Mouse (Mus musculus): Measurements from ENCODE around the gene Txndc11.
A peak's percentile ranks its signal among the peaks of the same experiment; 100 is the strongest.
"Not testable (repeated sequence)": the region's sequence is repeated elsewhere in the genome, so short reads cannot be mapped to it uniquely, and the experiment has no call there.

Txndc11 gene

DNA sequence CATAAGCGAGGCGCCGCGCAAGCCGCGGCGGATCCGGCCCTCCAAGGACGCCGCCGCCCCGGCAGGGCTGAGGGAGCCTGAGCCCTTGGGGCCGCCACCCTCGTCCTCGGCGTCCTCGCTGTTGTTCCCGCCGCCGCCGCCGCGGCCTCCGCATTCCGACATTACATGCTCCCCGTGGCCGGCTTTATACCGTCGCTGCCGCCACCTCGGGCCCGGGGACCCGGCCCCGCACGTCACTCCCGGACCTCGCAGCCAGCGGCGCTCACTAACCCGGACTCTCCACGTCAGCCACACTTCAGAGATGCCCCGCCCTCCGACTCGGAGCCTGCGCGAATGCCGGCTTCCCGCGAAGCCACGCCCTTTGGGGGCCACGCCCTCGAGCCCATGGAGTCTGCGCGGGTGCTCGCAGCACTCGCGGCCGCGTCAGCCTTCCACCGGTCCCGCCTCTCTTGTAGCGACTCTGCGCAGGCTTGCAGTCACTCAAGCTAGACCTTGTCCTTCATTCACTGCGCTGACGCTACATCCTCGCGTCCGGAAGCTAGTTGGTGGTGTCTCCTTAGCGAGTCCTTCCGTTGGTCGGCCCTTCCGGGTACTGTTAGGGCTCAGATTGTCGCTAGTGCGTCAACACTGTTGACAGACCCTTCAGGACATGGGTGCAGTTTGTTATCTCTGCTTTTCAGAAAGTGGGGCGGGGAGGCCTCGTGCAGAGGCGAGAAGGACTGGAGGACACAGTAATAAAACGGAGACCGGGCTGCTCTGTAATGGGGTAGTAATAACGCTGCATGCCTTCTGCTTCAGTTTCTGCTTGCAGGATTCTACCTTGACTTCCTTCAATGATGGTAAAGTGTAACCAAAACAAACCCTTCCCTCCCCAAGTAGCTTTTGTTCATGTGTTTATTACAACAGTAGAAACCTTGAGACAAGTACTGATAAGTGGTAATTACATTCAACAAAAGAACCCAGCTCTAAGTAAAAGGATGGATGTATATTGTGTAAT lies at the start of gene Txndc11:
Gene Txndc11 (minus strand): TSS at position 303 of the 997 bp plus-strand sequence.
- peak; percentile 100 for DNase-seq (ENCODE audit: extremely low read depth, insufficient read length, low spot score)

DNA sequence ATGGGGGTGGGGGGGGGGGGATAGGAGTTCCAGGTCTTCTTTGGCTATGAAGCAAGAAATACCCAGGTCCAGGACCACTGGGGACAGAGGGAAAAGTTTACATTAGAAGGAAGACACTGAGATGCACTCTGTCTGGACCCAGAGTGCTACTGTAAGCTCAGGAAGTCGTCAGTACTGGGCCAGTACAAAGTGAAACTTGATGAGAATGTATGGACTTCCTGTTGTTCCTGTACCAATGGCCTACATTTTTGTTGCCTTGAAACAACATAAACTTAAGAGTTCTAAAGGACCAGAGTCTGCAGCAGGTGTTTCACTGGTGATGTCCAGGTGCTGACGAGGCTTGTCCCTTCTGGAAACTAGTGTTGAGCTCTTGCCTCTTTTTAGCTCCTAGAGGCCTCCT lies 43.0 kb upstream of the Txndc11 start:
- DNase-seq (ENCODE audit: extremely low read depth, insufficient read length, low spot score), result no peak

- no peak for DNase-seq (ENCODE audit: extremely low read depth, insufficient read length, low spot score)
These were observed 42.4 kb upstream of the Txndc11 start for GRCm38 (mm10) chr16:11176884-11177244.

DNA sequence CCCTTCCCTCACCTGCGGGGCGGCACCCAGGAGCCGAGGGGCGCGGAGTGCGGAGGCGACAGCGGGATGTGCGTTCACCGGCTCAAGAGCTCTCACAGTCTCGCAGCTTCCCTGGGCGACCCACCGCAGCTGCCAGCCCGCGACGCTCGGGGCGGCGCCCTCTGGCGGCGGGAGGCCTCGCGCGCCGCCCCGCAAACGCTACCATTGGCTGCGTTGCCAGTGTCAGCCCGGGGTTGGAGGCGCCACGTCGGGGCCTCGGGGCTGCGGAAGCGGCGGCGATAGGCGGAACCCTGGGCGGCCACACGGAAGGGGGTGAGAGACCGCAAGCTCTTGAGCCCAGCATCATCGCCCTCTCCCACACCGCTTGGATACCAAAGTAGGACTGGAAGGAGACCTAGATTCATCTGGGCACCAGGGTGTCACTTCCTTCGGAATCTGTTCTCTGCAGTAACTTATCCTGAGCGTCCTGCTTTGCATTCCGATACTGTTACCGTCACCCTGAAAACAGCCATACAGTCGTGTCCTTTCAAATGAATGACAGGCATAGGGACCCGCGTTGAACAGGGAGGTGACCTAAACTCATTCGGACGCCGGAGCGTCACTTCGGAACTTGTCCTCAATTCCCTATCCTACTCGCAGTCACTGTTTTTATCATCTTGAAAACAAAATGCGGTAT lies 41.9 kb upstream of the Txndc11 start, which contains the start of gene Zc3h7a:
Gene Zc3h7a (minus strand): TSS at position 186 of the 676 bp plus-strand sequence.
- DNase-seq (ENCODE audit: extremely low read depth, insufficient read length, low spot score), result peak; percentile 98

DNA sequence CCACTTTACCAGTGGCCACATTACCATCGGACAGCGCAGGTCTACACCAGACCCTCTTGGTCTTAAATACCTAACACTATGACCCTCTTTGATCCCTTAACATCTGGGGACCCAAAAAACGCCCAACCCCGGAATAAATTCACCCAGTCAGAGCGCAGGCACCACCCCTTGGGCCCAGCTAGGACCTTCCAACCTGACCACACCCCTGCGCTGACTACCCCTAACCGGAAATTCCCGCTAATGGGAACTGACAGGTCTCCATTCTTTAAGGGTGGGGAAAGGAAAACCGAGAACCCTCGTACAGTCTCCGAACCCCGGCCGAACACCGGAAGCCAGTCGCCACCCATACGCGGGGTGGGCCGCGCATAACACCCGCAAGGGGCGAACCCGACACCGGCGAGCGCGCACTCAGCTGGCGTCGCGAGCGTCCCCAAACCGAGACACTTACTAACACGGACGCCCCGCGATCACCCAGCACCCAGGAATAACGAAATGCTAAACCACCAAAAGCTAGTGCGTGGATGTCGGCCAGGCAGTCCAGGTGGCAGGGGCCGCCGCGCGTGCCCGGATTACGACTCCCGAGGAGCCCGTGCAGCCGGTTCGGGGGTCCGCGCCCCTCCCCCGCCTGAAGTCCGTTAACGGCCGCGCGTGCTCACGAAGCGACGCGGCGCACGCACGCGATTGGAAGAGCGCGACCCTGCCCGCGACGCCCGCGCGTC lies 41.2 kb upstream of the Txndc11 start:
- peak; percentile 86 for DNase-seq (ENCODE audit: extremely low read depth, insufficient read length, low spot score)

DNA sequence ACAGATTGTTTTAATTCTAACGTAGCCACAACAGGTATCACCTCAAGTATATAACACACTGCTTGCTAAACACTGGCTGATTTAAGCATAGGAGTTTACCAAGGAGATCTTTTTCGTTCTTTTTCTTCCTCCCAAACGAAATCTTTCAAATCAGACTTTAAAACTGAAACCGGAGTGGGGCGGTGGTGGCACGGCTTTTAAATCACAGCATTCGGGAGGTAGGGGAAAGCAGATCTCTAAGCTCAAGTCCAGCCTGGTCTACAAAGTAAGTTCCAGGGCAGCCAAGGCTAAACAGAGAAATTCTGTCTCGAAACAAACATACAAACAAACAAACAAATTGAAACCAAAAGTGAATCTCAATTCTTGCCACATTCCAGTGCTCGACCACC lies 40.6 kb upstream of the Txndc11 start:
- DNase-seq (ENCODE audit: extremely low read depth, insufficient read length, low spot score), result no peak

DNA sequence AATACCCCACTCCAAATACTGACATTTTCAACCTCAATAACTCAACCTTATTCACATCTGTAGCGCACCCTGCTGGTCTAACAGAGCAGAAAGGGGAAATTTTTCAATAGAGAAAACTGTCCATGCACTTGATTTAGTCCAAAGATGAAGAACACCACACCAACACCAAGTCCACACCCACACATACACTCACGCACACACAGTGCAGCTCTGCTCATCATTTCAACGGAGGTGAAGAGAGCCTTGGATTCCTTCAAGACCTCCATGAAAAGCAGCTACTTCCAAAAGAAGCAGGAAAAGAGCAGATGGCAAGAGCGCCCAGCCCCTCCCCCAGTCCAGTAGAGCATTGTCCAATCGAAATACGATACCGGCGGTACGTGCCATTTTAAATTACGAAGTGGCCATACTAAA lies 40.2 kb upstream of the Txndc11 start:
- DNase-seq (ENCODE audit: extremely low read depth, insufficient read length, low spot score), result peak; percentile 69

GRCm38 (mm10) chr16:11171679-11172078 lies 37.2 kb upstream of the Txndc11 start:
- DNase-seq (ENCODE audit: extremely low read depth, insufficient read length, low spot score), result no peak

DNA sequence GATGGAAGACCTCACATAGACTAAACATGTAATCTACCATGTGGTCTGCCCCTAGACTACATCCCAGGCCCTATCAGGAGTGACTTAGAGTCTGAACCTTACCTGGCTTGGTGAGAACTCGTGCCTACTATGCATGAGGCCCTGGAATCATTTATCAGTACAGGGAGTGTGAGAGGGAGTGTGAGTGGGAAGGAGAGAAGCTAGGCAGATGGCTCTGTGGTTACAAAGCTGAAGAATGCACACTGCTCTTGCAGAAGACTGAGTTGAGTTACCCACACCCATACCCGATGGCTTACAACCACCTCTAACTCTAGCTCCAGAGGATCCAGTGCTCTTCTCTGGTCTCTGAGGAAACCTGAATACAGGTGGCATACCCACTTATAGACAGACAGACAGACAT lies 32.0 kb upstream of the Txndc11 start:
- DNase-seq (ENCODE audit: extremely low read depth, insufficient read length, low spot score), result no peak

DNA sequence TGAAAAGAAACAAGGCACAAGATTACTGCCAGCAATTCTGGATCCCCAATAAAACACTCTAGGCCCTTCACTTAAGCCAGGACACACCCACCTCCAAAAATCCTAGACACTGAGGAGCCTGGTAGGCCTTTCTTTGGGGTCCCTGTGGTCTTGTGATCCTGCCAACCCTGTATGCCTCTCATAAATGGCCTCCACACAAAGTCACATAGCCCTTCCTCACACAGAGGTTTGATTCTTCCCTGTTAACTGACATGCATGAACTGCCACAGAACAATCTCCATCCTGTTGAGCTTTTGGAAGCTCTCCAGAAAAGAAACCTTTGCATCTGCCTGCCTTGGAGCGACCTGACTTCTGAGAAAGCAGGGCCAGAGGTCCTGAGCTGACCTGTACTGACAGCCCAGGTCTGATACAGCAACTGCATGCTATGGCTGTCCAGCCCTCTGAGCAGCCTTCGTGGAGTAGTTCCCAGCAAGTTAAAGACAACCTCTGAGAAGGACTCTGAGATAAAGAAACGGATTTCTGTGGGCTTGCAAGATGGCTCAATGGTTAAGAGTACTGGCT lies 30.3 kb upstream of the Txndc11 start:
- no peak for DNase-seq (ENCODE audit: extremely low read depth, insufficient read length, low spot score)

DNA sequence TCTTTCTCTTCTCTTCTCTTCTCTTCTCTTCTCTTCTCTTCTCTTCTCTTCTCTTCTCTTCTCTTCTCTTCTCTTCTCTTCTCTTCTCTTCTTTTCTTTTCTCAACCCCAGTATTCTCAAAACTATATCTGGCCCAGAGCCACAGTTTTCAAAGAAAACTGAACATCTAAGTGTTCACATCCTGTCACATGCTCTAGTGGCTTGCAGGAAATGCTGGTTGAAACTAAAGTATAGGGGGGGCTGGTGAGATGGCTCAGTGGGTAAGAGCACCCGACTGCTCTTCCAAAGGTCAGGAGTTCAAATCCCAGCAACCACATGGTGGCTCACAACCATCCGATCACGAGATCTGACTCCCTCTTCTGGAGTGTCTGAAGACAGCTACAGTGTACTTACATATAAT lies 23.3 kb upstream of the Txndc11 start:
- DNase-seq (ENCODE audit: extremely low read depth, insufficient read length, low spot score), result not testable (repeated sequence)

DNA sequence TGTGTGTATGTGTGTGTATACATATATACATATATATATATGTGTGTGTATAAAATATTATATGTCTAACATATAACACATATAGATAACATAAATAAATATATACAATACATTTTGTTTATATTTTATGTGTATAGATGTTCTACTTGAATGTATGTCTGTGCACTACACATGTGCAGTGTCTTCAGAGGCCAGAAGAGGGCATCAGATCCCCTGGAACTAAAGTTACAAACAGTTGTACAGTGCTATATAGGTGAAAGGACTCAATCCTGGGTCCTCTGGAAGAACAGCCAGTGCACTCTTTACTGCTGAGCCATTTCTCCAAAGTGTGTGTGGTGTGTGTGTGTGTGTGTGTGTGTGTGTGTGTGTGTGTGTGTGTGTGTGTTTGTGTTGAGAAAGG lies 20.1 kb upstream of the Txndc11 start:
- no peak for DNase-seq (ENCODE audit: extremely low read depth, insufficient read length, low spot score)

DNA sequence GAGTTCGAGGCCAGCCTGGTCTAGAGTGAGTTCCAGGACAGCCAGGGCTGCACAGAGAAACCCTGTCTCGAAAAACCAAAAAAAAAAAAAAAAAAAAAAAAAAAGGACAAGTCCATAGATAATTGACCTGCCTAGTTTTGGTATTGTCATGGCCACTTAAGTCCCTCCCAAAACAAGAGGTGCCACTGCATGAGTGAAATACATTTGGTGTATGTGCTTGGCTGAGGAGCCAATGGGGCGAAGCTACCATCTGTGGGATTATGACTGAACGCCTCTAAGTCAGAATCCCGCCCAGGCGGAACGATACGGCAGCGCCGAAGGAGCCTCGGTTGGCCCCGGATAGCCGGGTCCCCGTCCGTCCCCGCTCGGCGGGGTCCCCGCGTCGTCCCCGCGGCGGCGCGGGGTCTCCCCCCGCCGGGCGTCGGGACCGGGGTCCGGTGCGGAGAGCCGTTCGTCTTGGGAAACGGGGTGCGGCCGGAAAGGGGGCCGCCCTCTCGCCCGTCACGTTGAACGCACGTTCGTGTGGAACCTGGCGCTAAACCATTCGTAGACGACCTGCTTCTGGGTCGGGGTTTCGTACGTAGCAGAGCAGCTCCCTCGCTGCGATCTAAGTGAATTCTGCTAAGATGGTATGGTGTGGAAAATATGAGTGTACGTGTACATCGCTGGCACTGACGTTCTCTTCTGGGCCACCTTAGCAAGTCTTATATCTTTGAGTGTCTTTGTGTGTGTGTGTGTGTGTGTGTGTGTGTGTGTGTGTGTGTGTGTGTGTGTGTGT lies 9.4 kb upstream of the Txndc11 start:
- not testable (repeated sequence) for DNase-seq (ENCODE audit: extremely low read depth, insufficient read length, low spot score)

DNA sequence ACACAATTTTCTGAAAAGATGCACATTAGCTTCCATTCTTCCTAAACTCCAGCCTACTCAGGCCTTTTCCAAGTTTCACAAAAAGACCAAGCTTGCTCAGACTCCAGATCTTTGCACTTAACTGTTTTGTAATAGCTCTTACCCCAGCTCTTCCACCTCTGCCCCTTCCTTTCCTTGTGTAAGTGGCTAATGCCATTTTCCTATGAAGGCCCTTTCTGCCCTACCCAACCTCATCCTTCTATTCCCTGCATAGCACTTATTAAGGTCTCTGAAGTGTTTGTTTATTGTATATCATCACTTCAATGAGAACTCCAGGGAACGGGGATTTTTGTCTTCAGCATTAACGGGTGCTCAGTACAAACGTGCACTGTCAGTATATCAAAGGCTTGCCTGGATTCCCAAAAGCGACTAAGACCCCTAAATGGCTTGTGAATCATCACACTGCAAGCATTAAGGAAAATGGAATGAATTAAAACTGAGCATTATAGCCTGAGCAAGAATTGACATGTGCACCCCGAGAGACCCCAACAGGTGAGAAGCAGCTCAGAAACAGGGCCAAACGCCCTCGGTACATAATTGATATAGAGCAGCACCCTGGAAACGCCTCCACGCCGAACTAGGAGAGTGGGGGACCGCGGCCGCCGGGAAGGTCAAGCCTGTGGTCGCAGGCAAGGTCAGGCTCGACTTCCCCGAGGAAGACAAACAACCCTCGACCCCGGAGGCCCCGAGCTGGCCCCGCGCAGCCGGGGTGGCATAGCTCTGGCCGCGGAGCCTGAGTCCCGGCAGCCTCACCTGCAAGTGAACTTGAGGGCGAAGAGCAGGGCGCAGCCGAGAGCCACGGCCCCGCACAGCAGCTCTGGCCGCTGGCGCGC lies 738 bp downstream of the Txndc11 start:
- no peak for DNase-seq (ENCODE audit: extremely low read depth, insufficient read length, low spot score)

- no peak for DNase-seq (ENCODE audit: extremely low read depth, insufficient read length, low spot score)
These were observed 1.6 kb downstream of the Txndc11 start for GRCm38 (mm10) chr16:11132839-11133238.

GRCm38 (mm10) chr16:11128301-11128700 lies 6.1 kb downstream of the Txndc11 start:
- no peak for DNase-seq (ENCODE audit: extremely low read depth, insufficient read length, low spot score)

GRCm38 (mm10) chr16:11125371-11125770 lies 9.1 kb downstream of the Txndc11 start:
- DNase-seq (ENCODE audit: extremely low read depth, insufficient read length, low spot score), result no peak

DNA sequence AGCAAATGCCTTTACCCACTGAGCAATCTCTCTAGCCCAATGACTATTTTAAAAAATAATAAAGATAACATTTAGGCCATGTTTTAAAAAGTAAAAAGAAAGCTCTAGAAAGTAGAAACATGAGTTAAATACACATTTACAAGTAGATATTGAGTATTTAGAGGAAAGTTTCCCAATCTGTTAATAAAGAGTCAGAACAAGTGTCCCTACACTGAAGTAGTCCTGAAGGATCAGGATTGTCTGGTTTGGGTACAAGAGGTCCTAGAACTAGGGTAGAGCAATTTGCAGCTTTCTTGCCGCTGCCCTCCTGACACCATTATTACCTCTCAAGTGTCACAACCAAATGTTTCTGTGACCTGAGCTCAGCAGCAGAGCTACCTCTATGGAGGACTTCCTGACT lies 10.3 kb downstream of the Txndc11 start:
- no peak for DNase-seq (ENCODE audit: extremely low read depth, insufficient read length, low spot score)

- no peak for DNase-seq (ENCODE audit: extremely low read depth, insufficient read length, low spot score)
These were observed 11.8 kb downstream of the Txndc11 start for GRCm38 (mm10) chr16:11122625-11123024.

Measured in 3134 (cell line).